ENCODE assay signal across 10 mouse cellular contexts in the genomic region with DNA sequence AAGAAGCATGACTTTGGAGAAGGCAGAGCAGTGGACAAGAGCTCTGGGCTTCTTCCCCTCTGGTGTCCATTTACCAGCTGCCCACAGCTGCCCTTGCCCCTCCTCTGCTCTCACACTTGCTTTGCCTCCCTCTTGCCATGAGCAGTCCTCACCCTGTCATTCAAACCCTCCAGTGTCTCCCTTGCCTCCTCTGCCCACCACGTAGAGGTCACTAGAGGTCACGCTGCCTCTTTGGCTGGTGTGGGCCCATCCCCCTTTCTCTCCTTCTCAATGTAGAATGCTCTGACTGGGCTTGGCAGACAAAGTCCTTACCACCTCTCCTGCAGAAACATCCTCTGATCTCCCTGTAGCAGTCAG. TPM values are rescaled to one million over a fixed set of nuclear protein-coding genes. Genes with fewer than 3 reads are reported as not detected.
A peak's percentile ranks its signal among the peaks of the same experiment; 100 is the strongest.
DNase-seq lines count a peak whose midpoint lies in the region; ATAC-seq lines count a peak whose summit lies in the region.
"Had no signal": no experiment of that assay in that cellular context is flagged by ENCODE, and none has a peak within 500 bp of the region (broad histone marks: within the 10 kb centered on the region; RNA-seq: fewer than 3 reads in every experiment).

No protein-coding gene starts in this region.

- peak overlapping the region; percentile 64 for H3K27ac ChIP-seq in lung, embryonic 15.5 days
- no peak overlapping the region for H3K27ac ChIP-seq in embryonic facial prominence, embryonic 14.5 days (replicated peaks; ENCODE audit: low read depth, low read length)
- no peak overlapping the region for H3K27ac ChIP-seq in limb, embryonic 12.5 days

- no peak for DNase-seq in lung, postnatal 25 days (ENCODE audit: low spot score)
- DNase-seq in embryonic facial prominence, embryonic 14.5 days (ENCODE audit: low spot score) = no peak
- DNase-seq in retina, embryonic 14.5 days (ENCODE audit: low spot score) = peak; percentile 29
- no peak for DNase-seq in thymus, postnatal 0 days (ENCODE audit: low spot score)
- DNase-seq in adrenal gland, postnatal 25 days = no peak
- DNase-seq: right cerebral cortex, postnatal 25 days; thymus, adult 18-20 months had no signal

- H3K4me2 ChIP-seq in lung, embryonic 15.5 days = peak overlapping the region; percentile 40
- H3K4me2 ChIP-seq in embryonic facial prominence, embryonic 14.5 days (ENCODE audit: low read depth, low read length) = peak overlapping the region; percentile 38
- H3K4me2 ChIP-seq in limb, embryonic 12.5 days = peak overlapping the region; percentile 36; the same call in 1 of the 2 replicates

- peak; percentile 19; the same call in 1 of the 2 replicates for ATAC-seq in lung, embryonic 15.5 days (ENCODE audit: borderline replicate concordance, extremely low read depth, low FRiP score, low TSS enrichment)
- no peak for ATAC-seq in embryonic facial prominence, embryonic 14.5 days (ENCODE audit: low read depth)
- no peak for ATAC-seq in limb, embryonic 12.5 days (ENCODE audit: insufficient number of reproducible peaks, insufficient read depth, low FRiP score, low TSS enrichment, low read depth)

- WGBS in lung, embryonic 15.5 days = 19% methylated on average over 2 of the region's 2 CpGs
- WGBS in embryonic facial prominence, embryonic 14.5 days = 4% methylated on average over 2 of the region's 2 CpGs
- 9% methylated on average over 2 of the region's 2 CpGs for WGBS in limb, embryonic 12.5 days

- H3K4me1 ChIP-seq in lung, embryonic 15.5 days = peaks cover 22% of the 10 kb centered on the region
- H3K4me1 ChIP-seq in embryonic facial prominence, embryonic 14.5 days (ENCODE audit: control insufficient read depth, insufficient read depth, low read length) = peaks cover 12% of the 10 kb centered on the region
- H3K4me1 ChIP-seq in limb, embryonic 12.5 days (replicated peaks) = peaks cover 28% of the 10 kb centered on the region

- no peak overlapping the region for H3K4me3 ChIP-seq in lung, embryonic 15.5 days
- H3K4me3 ChIP-seq in embryonic facial prominence, embryonic 14.5 days (ENCODE audit: low read depth, low read length) = no peak overlapping the region
- no peak overlapping the region for H3K4me3 ChIP-seq in limb, embryonic 12.5 days (replicated peaks)

- H3K36me3 ChIP-seq in lung, embryonic 15.5 days = no peaks in the 10 kb centered on the region
- H3K36me3 ChIP-seq in embryonic facial prominence, embryonic 14.5 days (ENCODE audit: control insufficient read depth, insufficient read depth, low read length) = no peaks in the 10 kb centered on the region
- no peaks in the 10 kb centered on the region for H3K36me3 ChIP-seq in limb, embryonic 12.5 days

- H3K9ac ChIP-seq in lung, embryonic 15.5 days = no peak overlapping the region
- H3K9ac ChIP-seq in embryonic facial prominence, embryonic 14.5 days (ENCODE audit: low read depth, low read length) = no peak overlapping the region
- no peak overlapping the region for H3K9ac ChIP-seq in limb, embryonic 12.5 days (replicated peaks)

- H3K27me3 ChIP-seq in lung, embryonic 15.5 days = no peaks in the 10 kb centered on the region
- H3K27me3 ChIP-seq in embryonic facial prominence, embryonic 14.5 days (replicated peaks; ENCODE audit: control insufficient read depth, insufficient read depth, low read length) = no peaks in the 10 kb centered on the region
- no peaks in the 10 kb centered on the region for H3K27me3 ChIP-seq in limb, embryonic 12.5 days

- no peaks in the 10 kb centered on the region for H3K9me3 ChIP-seq in lung, embryonic 15.5 days
- no peaks in the 10 kb centered on the region for H3K9me3 ChIP-seq in embryonic facial prominence, embryonic 14.5 days (ENCODE audit: control insufficient read depth, low read length)
- H3K9me3 ChIP-seq in limb, embryonic 12.5 days = no peaks in the 10 kb centered on the region

RNA-seq across cellular contexts. Expression of gene Bpifb5, which starts 0.4 kb away (rescaled TPM):
- polyA plus RNA-seq in lung, embryonic 15.5 days (2015; fragmentation: Nextera tagmentation; extraction: Ambion mirVana) = 1.0 and 1.2 TPM in 2 replicates
- 0.89 and 1.9 TPM in 2 replicates for polyA plus RNA-seq in embryonic facial prominence, embryonic 14.5 days (2014; fragmentation: Nextera tagmentation; extraction: Ambion mirVana)
- polyA plus RNA-seq in limb, embryonic 12.5 days (2016; fragmentation: Nextera tagmentation; extraction: Ambion mirVana) = 0.17 TPM in 1 of 2 replicates, not detected in the other
- 0.24 and 0.35 TPM in 2 replicates for polyA plus RNA-seq in thymus, postnatal 0 days (2015; fragmentation: Nextera tagmentation; extraction: Ambion mirVana)
- not detected in 2 replicates for total RNA-seq in adrenal gland, postnatal 25 days (2021)
- total RNA-seq: heart, postnatal 14 days had no signal

RNA-seq across cellular contexts. Expression of gene Bpifb1, which starts 33.3 kb away (rescaled TPM):
- polyA plus RNA-seq in lung, embryonic 15.5 days (2015; fragmentation: Nextera tagmentation; extraction: Ambion mirVana) = 0.90 and 1.6 TPM in 2 replicates
- 0.14 TPM in 1 of 2 replicates, not detected in the other for polyA plus RNA-seq in embryonic facial prominence, embryonic 14.5 days (2014; fragmentation: Nextera tagmentation; extraction: Ambion mirVana)
- not detected in 2 replicates for polyA plus RNA-seq in limb, embryonic 12.5 days (2016; fragmentation: Nextera tagmentation; extraction: Ambion mirVana)
- 1.2 and 1.5 TPM in 2 replicates for polyA plus RNA-seq in thymus, postnatal 0 days (2015; fragmentation: Nextera tagmentation; extraction: Ambion mirVana)
- total RNA-seq in adrenal gland, postnatal 25 days (2021) = not detected in 2 replicates

RNA-seq across cellular contexts. Expression of gene Bpifb9a, which starts 33.8 kb away (rescaled TPM):
- polyA plus RNA-seq in lung, embryonic 15.5 days (2015; fragmentation: Nextera tagmentation; extraction: Ambion mirVana) = not detected in 2 replicates
- polyA plus RNA-seq in embryonic facial prominence, embryonic 14.5 days (2014; fragmentation: Nextera tagmentation; extraction: Ambion mirVana) = not detected in 2 replicates
- polyA plus RNA-seq in limb, embryonic 12.5 days (2016; fragmentation: Nextera tagmentation; extraction: Ambion mirVana) = not detected in 2 replicates
- polyA plus RNA-seq in thymus, postnatal 0 days (2015; fragmentation: Nextera tagmentation; extraction: Ambion mirVana) = 0.18 and 0.28 TPM in 2 replicates
- total RNA-seq in adrenal gland, postnatal 25 days (2021) = not detected in 2 replicates
- total RNA-seq: heart, postnatal 14 days had no signal
